Mouse (Mus musculus): ENCODE measurements around the gene Rrbp1.
A peak's percentile ranks its signal among the peaks of the same experiment; 100 is the strongest.

Gene Rrbp1

GRCm38 (mm10) chr2:144006686-144007085 lies 4.4 kb downstream of the Rrbp1 start:
- no peak for DNase-seq (ENCODE audit: low spot score in 2 of 2)

- no peak for DNase-seq (ENCODE audit: low spot score in 2 of 2)
These were observed 5.7 kb downstream of the Rrbp1 start for GRCm38 (mm10) chr2:144005166-144005955.

- no peak for DNase-seq (ENCODE audit: low spot score in 2 of 2)
These were observed 7.5 kb downstream of the Rrbp1 start for GRCm38 (mm10) chr2:144003544-144003943.

- DNase-seq (ENCODE audit: low spot score in 2 of 2), result no peak
These were observed 8.7 kb downstream of the Rrbp1 start for GRCm38 (mm10) chr2:144002229-144002984.

GRCm38 (mm10) chr2:143992977-143993376 lies 18.1 kb downstream of the Rrbp1 start:
- DNase-seq (ENCODE audit: low spot score in 2 of 2), result no peak

GRCm38 (mm10) chr2:143991964-143992672 lies 18.9 kb downstream of the Rrbp1 start:
- no peak for DNase-seq (ENCODE audit: low spot score in 2 of 2)

GRCm38 (mm10) chr2:143990997-143991396 lies 20.1 kb downstream of the Rrbp1 start:
- no peak for DNase-seq (ENCODE audit: low spot score in 2 of 2)

- no peak for DNase-seq (ENCODE audit: low spot score in 2 of 2)
These were observed 23.0 kb downstream of the Rrbp1 start for GRCm38 (mm10) chr2:143988016-143988415.

GRCm38 (mm10) chr2:143987485-143987884 lies 23.6 kb downstream of the Rrbp1 start:
- DNase-seq (ENCODE audit: low spot score in 2 of 2), result no peak

GRCm38 (mm10) chr2:143983482-143983881 lies 27.6 kb downstream of the Rrbp1 start:
- no peak for DNase-seq (ENCODE audit: low spot score in 2 of 2)

GRCm38 (mm10) chr2:143982901-143983300 lies 28.2 kb downstream of the Rrbp1 start:
- DNase-seq (ENCODE audit: low spot score in 2 of 2), result peak in 1 of 2 experiments; percentile 17

- no peak for DNase-seq (ENCODE audit: low spot score in 2 of 2)
These were observed 28.9 kb downstream of the Rrbp1 start for GRCm38 (mm10) chr2:143982152-143982551.

- peak; percentile 40 to 55 for DNase-seq (ENCODE audit: low spot score in 2 of 2)
These were observed 30.2 kb downstream of the Rrbp1 start for GRCm38 (mm10) chr2:143980781-143981398.

- no peak for DNase-seq (ENCODE audit: low spot score in 2 of 2)
These were observed 32.5 kb downstream of the Rrbp1 start for GRCm38 (mm10) chr2:143978444-143979147.

GRCm38 (mm10) chr2:143975146-143975649 lies 35.9 kb downstream of the Rrbp1 start:
- no peak for DNase-seq (ENCODE audit: low spot score in 2 of 2)

GRCm38 (mm10) chr2:143973161-143973560 lies 37.9 kb downstream of the Rrbp1 start:
- DNase-seq (ENCODE audit: low spot score in 2 of 2), result no peak

GRCm38 (mm10) chr2:143971887-143972286 lies 39.2 kb downstream of the Rrbp1 start:
- no peak for DNase-seq (ENCODE audit: low spot score in 2 of 2)

GRCm38 (mm10) chr2:143970841-143971240 lies 40.2 kb downstream of the Rrbp1 start:
- no peak for DNase-seq (ENCODE audit: low spot score in 2 of 2)

- DNase-seq (ENCODE audit: low spot score in 2 of 2), result no peak
These were observed 41.8 kb downstream of the Rrbp1 start for GRCm38 (mm10) chr2:143969260-143969659.

- DNase-seq (ENCODE audit: low spot score in 2 of 2), result no peak
These were observed 47.7 kb downstream of the Rrbp1 start for GRCm38 (mm10) chr2:143963318-143963717.

GRCm38 (mm10) chr2:143962192-143962591 lies 48.9 kb downstream of the Rrbp1 start:
- DNase-seq (ENCODE audit: low spot score in 2 of 2), result no peak
